Mouse (Mus musculus): ENCODE data around the gene Cebpa. TPM values are rescaled to one million over a fixed set of nuclear protein-coding genes. Genes with fewer than 3 reads are reported as not detected.

Cebpa gene
- polyA plus RNA-seq, 1 experiment: 14.2 TPM

- Histone ChIP-seq H3K27ac (ENCODE audit: control insufficient read depth, insufficient read depth, low read depth, low read length, poor library complexity) (no peak overlapping the region), H3K4me1 (ENCODE audit: control insufficient read depth, insufficient read depth, low read length) (no peaks in the 10 kb centered on the region; the same call in none of the 2 replicates), H3K4me3 (replicated peaks; ENCODE audit: control insufficient read depth, low read depth, low read length) (no peak overlapping the region)
- 77% methylated on average over 9 of the region's 9 CpGs for WGBS
- TF ChIP-seq POLR2A (IDR thresholded peaks at IDR 0.05; ENCODE audit: borderline replicate concordance, control insufficient read depth, low read depth, low read length): no peak
- no peak for TF ChIP-seq CTCF (IDR thresholded peaks at IDR 0.05; ENCODE audit: control insufficient read depth, insufficient read depth, low read length)
Measured at GRCm38 (mm10) chr7:35094975-35095678, 24.0 kb upstream of the Cebpa start.

DNA sequence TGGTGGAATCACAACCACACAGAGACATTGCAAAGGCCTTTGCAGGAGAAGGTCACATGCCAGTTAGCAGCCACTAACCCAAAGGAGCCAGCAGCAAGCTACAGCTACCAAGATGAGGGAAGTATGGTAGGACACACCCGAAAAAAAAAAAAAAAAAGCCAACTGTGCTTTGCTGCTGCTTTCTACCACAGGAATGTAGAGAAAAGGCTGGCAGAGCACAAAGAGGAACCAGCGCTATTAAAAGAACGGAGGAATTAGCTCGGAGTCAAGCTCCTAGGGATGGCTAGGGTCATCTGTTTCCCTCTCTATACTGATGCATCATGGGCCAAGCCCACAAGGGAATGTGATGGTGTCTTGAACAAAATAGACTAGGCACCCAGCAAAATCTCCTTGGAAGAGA, 20.3 kb upstream of the Cebpa start:
- Histone ChIP-seq H3K4me1 (ENCODE audit: control insufficient read depth, insufficient read depth, low read length) (no peaks in the 10 kb centered on the region; the same call in none of the 2 replicates), H3K4me3 (replicated peaks; ENCODE audit: control insufficient read depth, low read depth, low read length) (no peak overlapping the region)
- WGBS: 2% methylated on average over 4 of the region's 4 CpGs

DNA sequence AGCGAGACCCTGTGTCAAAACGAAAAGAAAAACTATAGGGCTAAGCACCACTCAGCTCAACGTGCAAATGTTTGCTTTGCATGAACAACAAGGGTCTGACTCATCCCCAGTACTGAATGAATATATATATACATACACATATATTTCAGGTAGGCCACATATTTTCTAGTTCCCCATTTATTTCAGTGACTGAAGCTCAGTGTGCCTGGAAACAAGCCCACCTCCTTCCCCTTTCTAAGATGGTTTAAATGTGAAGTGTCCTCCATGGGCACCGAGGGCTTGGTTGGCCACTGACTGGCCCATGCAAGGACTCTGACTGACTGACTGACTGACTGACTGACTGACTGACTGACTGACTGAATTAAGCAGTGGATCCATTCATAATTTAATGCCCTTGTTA, 19.6 kb upstream of the Cebpa start:
- TF ChIP-seq POLR2A (IDR thresholded peaks at IDR 0.05; ENCODE audit: borderline replicate concordance, control insufficient read depth, low read depth, low read length): no peak
- no peak for TF ChIP-seq CTCF (IDR thresholded peaks at IDR 0.05; ENCODE audit: control insufficient read depth, insufficient read depth, low read length)
- 49% methylated on average over 4 of the region's 4 CpGs for WGBS
- Histone ChIP-seq H3K4me1 (ENCODE audit: control insufficient read depth, insufficient read depth, low read length) (no peaks in the 10 kb centered on the region; the same call in none of the 2 replicates), H3K27ac (ENCODE audit: control insufficient read depth, insufficient read depth, low read depth, low read length, poor library complexity) (no peak overlapping the region), H3K4me3 (replicated peaks; ENCODE audit: control insufficient read depth, low read depth, low read length) (no peak overlapping the region)

More for the DNA sequence above, 20.3 kb upstream of the Cebpa start:
- TF ChIP-seq POLR2A (IDR thresholded peaks at IDR 0.05; ENCODE audit: borderline replicate concordance, control insufficient read depth, low read depth, low read length): no peak
- TF ChIP-seq CTCF (IDR thresholded peaks at IDR 0.05; ENCODE audit: control insufficient read depth, insufficient read depth, low read length): no peak
- H3K27ac ChIP-seq (ENCODE audit: control insufficient read depth, insufficient read depth, low read depth, low read length, poor library complexity): no peak overlapping the region

- TF ChIP-seq CTCF (IDR thresholded peaks at IDR 0.05; ENCODE audit: control insufficient read depth, insufficient read depth, low read length) (no peak), POLR2A (IDR thresholded peaks at IDR 0.05; ENCODE audit: borderline replicate concordance, control insufficient read depth, low read depth, low read length) (no peak)
- H3K27ac ChIP-seq (ENCODE audit: control insufficient read depth, insufficient read depth, low read depth, low read length, poor library complexity): no peak overlapping the region
- H3K4me3 ChIP-seq (replicated peaks; ENCODE audit: control insufficient read depth, low read depth, low read length): no peak overlapping the region
- H3K4me1 ChIP-seq (ENCODE audit: control insufficient read depth, insufficient read depth, low read length): no peaks in the 10 kb centered on the region; the same call in 1 of the 2 replicates
- WGBS: 32% methylated on average over 7 of the region's 7 CpGs
Measured at GRCm38 (mm10) chr7:35106614-35107013, 12.5 kb upstream of the Cebpa start.

GRCm38 (mm10) chr7:35107630-35108029, 11.5 kb upstream of the Cebpa start:
- H3K27ac ChIP-seq (ENCODE audit: control insufficient read depth, insufficient read depth, low read depth, low read length, poor library complexity): no peak overlapping the region
- H3K4me1 ChIP-seq (ENCODE audit: control insufficient read depth, insufficient read depth, low read length): no peaks in the 10 kb centered on the region
- TF ChIP-seq POLR2A (IDR thresholded peaks at IDR 0.05; ENCODE audit: borderline replicate concordance, control insufficient read depth, low read depth, low read length) (no peak), CTCF (IDR thresholded peaks at IDR 0.05; ENCODE audit: control insufficient read depth, insufficient read depth, low read length) (no peak)
- 41% methylated on average over 3 of the region's 3 CpGs for WGBS
- H3K4me3 ChIP-seq (replicated peaks; ENCODE audit: control insufficient read depth, low read depth, low read length): no peak overlapping the region

GRCm38 (mm10) chr7:35108046-35108445, 11.0 kb upstream of the Cebpa start:
- no peak for TF ChIP-seq CTCF (IDR thresholded peaks at IDR 0.05; ENCODE audit: control insufficient read depth, insufficient read depth, low read length)
- TF ChIP-seq POLR2A (IDR thresholded peaks at IDR 0.05; ENCODE audit: borderline replicate concordance, control insufficient read depth, low read depth, low read length): no peak
- H3K4me1 ChIP-seq (ENCODE audit: control insufficient read depth, insufficient read depth, low read length): no peaks in the 10 kb centered on the region
- H3K27ac ChIP-seq (ENCODE audit: control insufficient read depth, insufficient read depth, low read depth, low read length, poor library complexity): no peak overlapping the region
- 74% methylated on average over 2 of the region's 2 CpGs for WGBS
- H3K4me3 ChIP-seq (replicated peaks; ENCODE audit: control insufficient read depth, low read depth, low read length): no peak overlapping the region

GRCm38 (mm10) chr7:35108663-35109062, 10.4 kb upstream of the Cebpa start:
- H3K27ac ChIP-seq (ENCODE audit: control insufficient read depth, insufficient read depth, low read depth, low read length, poor library complexity): no peak overlapping the region
- no peaks in the 10 kb centered on the region for H3K4me1 ChIP-seq (ENCODE audit: control insufficient read depth, insufficient read depth, low read length)
- H3K4me3 ChIP-seq (replicated peaks; ENCODE audit: control insufficient read depth, low read depth, low read length): no peak overlapping the region
- 80% methylated on average over 6 of the region's 6 CpGs for WGBS
- no peak for TF ChIP-seq POLR2A (IDR thresholded peaks at IDR 0.05; ENCODE audit: borderline replicate concordance, control insufficient read depth, low read depth, low read length)
- TF ChIP-seq CTCF (IDR thresholded peaks at IDR 0.05; ENCODE audit: control insufficient read depth, insufficient read depth, low read length): no peak

- WGBS: 81% methylated on average over 4 of the region's 4 CpGs
- Histone ChIP-seq H3K4me3 (replicated peaks; ENCODE audit: control insufficient read depth, low read depth, low read length) (no peak overlapping the region), H3K4me1 (ENCODE audit: control insufficient read depth, insufficient read depth, low read length) (no peaks in the 10 kb centered on the region), H3K27ac (ENCODE audit: control insufficient read depth, insufficient read depth, low read depth, low read length, poor library complexity) (no peak overlapping the region)
- no peak for TF ChIP-seq CTCF (IDR thresholded peaks at IDR 0.05; ENCODE audit: control insufficient read depth, insufficient read depth, low read length)
- TF ChIP-seq POLR2A (IDR thresholded peaks at IDR 0.05; ENCODE audit: borderline replicate concordance, control insufficient read depth, low read depth, low read length): no peak
Measured at GRCm38 (mm10) chr7:35113136-35113535, 6.0 kb upstream of the Cebpa start.

All from bone marrow, adult 2 months (tissue).